Mouse (Mus musculus) mature B cell (primary cell): ENCODE measurements around the gene Olfr965.
"Not testable (repeated sequence)": the region's sequence is repeated elsewhere in the genome, so short reads cannot be mapped to it uniquely, and the experiment has no call there.

Experiments used
- in situ Hi-C: fragments of 300-500 bp; cut with MboI; formaldehyde crosslinking; loops from 2 replicates; pipeline ENCODE4 v1.14.3; 2019

Gene Olfr965

GRCm38 (mm10) chr9:39711053-39711452, at the start of gene Olfr965:
Gene Olfr965, plus strand, starts transcription at chr9:39711353.
- in situ Hi-C loops = no loop called here

GRCm38 (mm10) chr9:39666905-39667304, 44.2 kb upstream of the Olfr965 start, which contains the start of gene Olfr963:
Gene Olfr963, plus strand, starts transcription at chr9:39667205.
- in situ Hi-C loops = no loop called here

GRCm38 (mm10) chr9:39669723-39670122, 41.4 kb upstream of the Olfr965 start:
- in situ Hi-C loops = no loop called here

DNA sequence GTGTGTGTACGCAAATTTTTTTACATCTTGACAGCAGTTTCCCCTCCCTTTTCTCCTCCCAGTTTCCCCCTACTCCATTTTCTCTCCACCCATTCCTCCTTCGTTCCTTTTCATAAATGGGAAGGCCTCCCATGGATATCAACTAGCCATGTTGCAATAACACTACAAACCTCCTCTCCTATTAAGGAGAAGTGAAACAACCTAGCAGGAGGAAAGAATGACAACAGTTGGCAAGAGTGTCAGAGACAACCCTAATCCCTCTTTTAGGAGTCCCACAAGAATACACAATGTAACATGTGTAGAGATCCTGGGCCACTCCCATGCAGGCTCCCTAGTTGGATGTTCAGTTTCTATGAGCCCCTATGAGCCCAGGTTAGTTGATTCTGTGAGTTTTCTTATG, 36.3 kb upstream of the Olfr965 start:
- in situ Hi-C loops = no loop called here

DNA sequence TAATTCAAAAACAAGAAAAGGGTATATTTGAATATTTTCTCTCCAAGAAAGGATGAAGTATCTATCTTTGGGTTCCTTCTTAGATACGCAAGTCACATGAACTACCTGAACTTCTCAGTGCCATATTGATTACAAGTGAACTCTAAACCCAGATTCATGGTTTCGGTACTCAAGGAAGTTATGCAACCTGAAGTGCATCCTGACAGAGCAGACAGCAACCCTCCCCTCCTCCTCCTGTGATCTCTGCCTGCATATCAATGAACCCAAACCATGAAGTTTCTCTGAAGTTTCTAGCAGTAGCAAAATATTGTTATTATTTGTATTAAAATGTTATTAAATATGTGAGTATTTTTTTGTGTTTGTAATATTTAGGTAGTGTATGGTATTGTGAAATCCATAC, 32.6 kb upstream of the Olfr965 start:
- in situ Hi-C loops = no loop called here

GRCm38 (mm10) chr9:39679280-39679679, 31.9 kb upstream of the Olfr965 start:
- in situ Hi-C loops = no loop called here

DNA sequence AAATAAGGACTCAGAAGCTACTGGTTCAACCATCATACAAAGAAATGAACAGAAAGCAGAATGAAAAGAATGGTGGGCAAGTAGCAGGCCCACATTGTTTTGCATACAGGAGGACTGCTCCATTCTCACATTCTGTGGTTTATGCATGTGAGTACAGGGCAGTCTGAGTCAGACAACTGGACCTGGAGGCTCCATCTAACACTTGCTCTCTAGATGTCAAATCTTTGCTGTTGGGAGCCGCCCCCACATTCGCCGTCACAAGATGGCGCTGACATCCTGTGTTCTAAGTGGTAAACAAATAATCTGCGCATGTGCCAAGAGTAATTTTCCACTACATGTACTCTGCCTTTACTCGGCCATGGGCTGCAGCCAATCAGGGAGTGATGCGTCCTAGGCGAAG, 10.0 kb upstream of the Olfr965 start:
- in situ Hi-C loops = not testable (repeated sequence)

DNA sequence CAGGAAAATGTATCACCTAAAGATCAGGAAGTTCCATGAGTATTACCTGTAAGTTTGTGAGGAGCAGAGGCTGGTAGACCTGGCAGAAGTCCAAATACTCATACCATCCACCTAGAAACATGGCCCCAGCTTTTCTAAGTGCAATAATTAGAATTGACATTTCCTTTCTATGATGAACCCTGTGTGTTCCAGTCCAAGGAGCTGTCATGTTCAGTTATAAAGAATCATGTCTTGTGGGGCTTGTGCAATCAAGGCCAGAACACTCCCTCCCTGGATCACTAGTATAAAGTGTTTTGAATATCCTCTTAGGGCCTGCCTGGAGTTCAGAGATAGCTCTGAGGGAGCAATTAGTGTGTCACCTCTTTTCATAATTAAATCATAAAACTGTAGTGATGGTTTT, 4.1 kb upstream of the Olfr965 start, which contains the start of gene Olfr149:
Gene Olfr149 (minus strand): TSS at position 101 of the 400 bp plus-strand sequence.
- in situ Hi-C loops = no loop called here

- in situ Hi-C loops = no loop called here
These were observed 2.2 kb upstream of the Olfr965 start for GRCm38 (mm10) chr9:39708958-39709357.

GRCm38 (mm10) chr9:39730678-39731077, 19.5 kb downstream of the Olfr965 start, which contains the start of gene Olfr150:
Gene Olfr150, plus strand, starts transcription at chr9:39730978.
- in situ Hi-C loops = no loop called here

DNA sequence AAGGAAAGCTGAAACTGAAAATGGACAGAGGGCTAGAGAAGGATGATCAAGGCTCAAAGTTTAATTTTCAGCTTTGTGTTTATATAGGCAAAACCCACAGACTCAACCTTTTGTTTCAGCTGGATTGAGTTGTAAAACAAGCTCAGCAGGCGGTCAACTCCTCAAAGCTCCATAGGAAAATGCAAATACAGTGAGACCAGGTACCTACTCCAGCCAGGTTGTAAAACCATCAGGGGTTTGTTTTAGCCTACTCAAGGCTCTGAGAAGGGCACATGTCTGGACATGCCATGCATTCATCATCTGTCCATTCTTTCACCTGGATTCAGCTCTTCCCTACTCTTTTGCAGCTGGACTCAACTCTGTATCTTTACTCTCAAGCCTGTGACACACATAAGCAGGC, 29.6 kb downstream of the Olfr965 start:
- in situ Hi-C loops = no loop called here

- in situ Hi-C loops = no loop called here
These were observed 34.8 kb downstream of the Olfr965 start, which contains the start of gene Olfr967 for GRCm38 (mm10) chr9:39745949-39746348. Gene Olfr967, plus strand, starts transcription at chr9:39746249.

- in situ Hi-C loops = no loop called here
These were observed 35.3 kb downstream of the Olfr965 start for GRCm38 (mm10) chr9:39746428-39746827.
